Mouse (Mus musculus): Measurements from ENCODE around the gene Cd300e.

DNA sequence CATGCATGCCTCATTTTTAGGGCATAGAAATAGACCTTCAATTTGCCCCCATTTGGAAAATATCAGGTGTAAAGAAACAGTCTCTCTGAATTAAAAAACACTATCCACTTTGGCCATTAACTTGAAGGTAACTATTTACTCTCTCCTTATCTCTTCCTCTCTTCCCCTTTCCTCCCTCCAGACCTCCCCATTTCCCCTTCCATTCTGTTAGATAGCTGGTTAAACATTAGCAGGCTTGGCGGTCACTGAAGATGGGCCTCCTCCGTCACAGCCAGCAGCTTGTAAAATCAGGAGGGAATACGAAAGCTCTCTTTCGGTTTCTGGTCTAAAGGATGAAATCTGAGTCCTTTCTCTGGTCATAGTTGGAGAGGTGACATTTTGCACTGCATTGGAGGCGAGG is 13.9 kb upstream of the Cd300e start:
- TF ChIP-seq POLR2A (IDR thresholded peaks at IDR 0.05; ENCODE audit: extremely low read depth, insufficient read depth, low read length) (no peak), CTCF (IDR thresholded peaks at IDR 0.05; ENCODE audit: extremely low read depth, insufficient read depth, low read length) (no peak)
